Mouse (Mus musculus): ENCODE measurements around the gene Tenm4.

GRCm38 (mm10) chr7:96213741-96214140 is 42.7 kb downstream of the Tenm4 start:
- TF ChIP-seq CTCF (IDR thresholded peaks at IDR 0.05; ENCODE audit: borderline replicate concordance, insufficient read depth, low read depth, low read length) (no peak), POLR2A (IDR thresholded peaks at IDR 0.05; ENCODE audit: borderline replicate concordance, insufficient read depth, low read length) (no peak)
